16 mouse cellular contexts compared by ENCODE assay signal in the genomic region with DNA sequence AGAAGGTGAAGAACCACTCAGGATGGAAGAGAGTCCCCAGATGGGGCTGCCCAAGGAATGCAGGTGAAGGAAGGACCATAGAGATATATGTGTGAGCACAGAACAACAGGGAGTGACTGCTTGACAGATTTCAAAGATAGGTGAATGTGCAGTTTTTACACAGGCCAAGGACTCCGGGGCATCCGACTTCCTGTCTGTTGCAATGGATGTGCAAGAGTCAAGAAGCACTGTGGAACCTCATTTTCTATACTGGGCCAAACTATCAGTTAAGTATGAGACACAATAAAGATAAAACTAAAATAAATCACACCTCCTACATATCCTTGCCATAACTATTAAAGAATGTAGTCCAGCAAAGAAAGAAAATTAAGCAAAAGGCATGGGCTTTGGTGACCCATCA. TPM values are rescaled to one million over a fixed set of nuclear protein-coding genes. Genes with fewer than 3 reads are reported as not detected.
"Had no signal": no experiment of that assay in that cellular context is flagged by ENCODE, and none has a peak within 500 bp of the region (broad histone marks: within the 10 kb centered on the region; RNA-seq: fewer than 3 reads in every experiment).

No protein-coding gene starts in this region.

- H3K27me3 ChIP-seq: limb, embryonic 12.5 days; lung, embryonic 15.5 days; neural tube, embryonic 13.5 days had no signal

- H3K4me2 ChIP-seq: limb, embryonic 12.5 days; lung, embryonic 15.5 days; neural tube, embryonic 13.5 days had no signal

- H3K27ac ChIP-seq: limb, embryonic 12.5 days; lung, embryonic 15.5 days; midbrain, embryonic 10.5 days; neural tube, embryonic 13.5 days had no signal

- H3K4me3 ChIP-seq: limb, embryonic 12.5 days; lung, embryonic 15.5 days; midbrain, embryonic 10.5 days; neural tube, embryonic 13.5 days had no signal

- H3K4me1 ChIP-seq: neural tube, embryonic 13.5 days had no signal

- H3K36me3 ChIP-seq: limb, embryonic 12.5 days; lung, embryonic 15.5 days; midbrain, embryonic 10.5 days; neural tube, embryonic 13.5 days had no signal

- DNase-seq: kidney, adult 11 months; kidney, postnatal 14 days; midbrain, embryonic 14.5 days; right cerebral cortex, postnatal 14 days; thymus, postnatal 36 days had no signal

- H3K9me3 ChIP-seq: limb, embryonic 12.5 days; lung, embryonic 15.5 days; midbrain, embryonic 10.5 days; neural tube, embryonic 13.5 days had no signal

- H3K9ac ChIP-seq: limb, embryonic 12.5 days; lung, embryonic 15.5 days; neural tube, embryonic 13.5 days had no signal

RNA-seq across cellular contexts. Expression of a gene that starts 40.0 kb away (rescaled TPM):
- total RNA-seq: layer of hippocampus, postnatal 25 days; left cerebral cortex, adult 8-10 months; left cerebral cortex, postnatal 36 days had no signal
- polyA plus RNA-seq: limb, embryonic 12.5 days; liver, adult 2 months; liver, embryonic 16.5 days; midbrain, embryonic 10.5 days; midbrain, embryonic 14.5 days; spleen, adult 2 months; stomach, embryonic 16.5 days had no signal
